Mouse (Mus musculus) forebrain, postnatal 0 days (tissue): ENCODE data around the gene Glis2. TPM values are rescaled to one million over a fixed set of nuclear protein-coding genes. Genes with fewer than 3 reads are reported as not detected.
"Not testable (repeated sequence)": the region's sequence is repeated elsewhere in the genome, so short reads cannot be mapped to it uniquely, and the experiment has no call there.

Experiments
- ATAC-seq: fragments of 200-750 bp; cut with Nextera tagmentation; 2 replicates; pipeline ENCODE4 v1.8.0; 2017; ENCODE audit warnings: mild to moderate bottlenecking, moderate library complexity
- DNase-seq: peaks from one replicate; pipeline ENCODE4 v3.0.0-alpha.2; 2015
- H3K27ac ChIP-seq: fragments of 300-500 bp; sonication (generic); 2 replicates; pipeline ENCODE4 v1.5.1; 2014; ENCODE audit warnings: low read depth, mild to moderate bottlenecking, antibody characterized with exemption, low read length, moderate library complexity, mixed read lengths
- H3K27me3 ChIP-seq: fragments of 300-500 bp; sonication (generic); 2 replicates; pipeline ENCODE4 v1.6.1; 2014; ENCODE audit warnings: mild to moderate bottlenecking, low read length, mixed read lengths; ENCODE audit not compliant: insufficient read depth
- H3K36me3 ChIP-seq: fragments of 300-500 bp; sonication (generic); 2 replicates; pipeline ENCODE4 v1.6.1; 2014; ENCODE audit warnings: mild to moderate bottlenecking, moderate library complexity; ENCODE audit not compliant: insufficient read depth
- H3K4me1 ChIP-seq: fragments of 300-500 bp; sonication (generic); 2 replicates; pipeline ENCODE4 v1.6.1; 2014; ENCODE audit warnings: antibody characterized with exemption; ENCODE audit not compliant: insufficient read depth
- H3K4me2 ChIP-seq: fragments of 300-500 bp; sonication (generic); 2 replicates; pipeline ENCODE4 v1.6.1; 2014; ENCODE audit warnings: low read depth, mild to moderate bottlenecking, moderate library complexity
- H3K4me3 ChIP-seq: fragments of 300-500 bp; sonication (generic); 2 replicates; pipeline ENCODE4 v1.5.1; 2014; ENCODE audit warnings: low read depth, low read length, mixed read lengths
- H3K9ac ChIP-seq: fragments of 300-500 bp; sonication (generic); 2 replicates; pipeline ENCODE4 v1.6.1; 2014; ENCODE audit warnings: mild to moderate bottlenecking
- H3K9me3 ChIP-seq: fragments of 300-500 bp; sonication (generic); 2 replicates; pipeline ENCODE4 v1.6.1; 2016; ENCODE audit warnings: low read length
- CTCF ChIP-seq: sonication (generic); IDR thresholded peaks from 2 replicates; pipeline ENCODE4 v1.5.1; 2016; ENCODE audit warnings: antibody characterized with exemption, control low read depth, low read depth
- whole genome bisulfite sequencing: fragments of 180-500 bp; shearing (Covaris S2); extraction: QIAGEN DNeasy Blood & Tissue Kit; methylation state at CpG from one replicate; pipeline ENCODE4 v1.1.7; 2014; 5-methylcytosine and 5-hydroxymethylcytosine counted together
- polyA plus RNA-seq: library from polyadenylated mRNA; unstranded; fragments of >200 nt; fragmentation: Nextera tagmentation; extraction: Ambion mirVana; gene quantifications from 2 replicates; pipeline ENCODE4 v1.2.1, GENCODE M21; 2015
- total RNA-seq: library from RNA; depleted of rRNA; stranded (reverse); fragments of >200 nt; gene quantifications from 2 replicates; pipeline ENCODE4 v1.2.3, GENCODE M21; 2014

Gene Glis2
- total and polyA plus RNA-seq, 2 experiments from 2014 or later: 11.6 to 15.2 TPM

- Histone ChIP-seq H3K9ac (no peak overlapping the region), H3K36me3 (no peaks in the 10 kb centered on the region), H3K4me3 (no peak overlapping the region), H3K9me3 (no peaks in the 10 kb centered on the region), H3K27ac (no peak overlapping the region), H3K4me2 (no peak overlapping the region), H3K27me3 (no peaks in the 10 kb centered on the region), H3K4me1 (no peaks in the 10 kb centered on the region)
- no peak for TF ChIP-seq CTCF
- DNase-seq (no peak), ATAC-seq (no peak)
- WGBS: 82% methylated on average over 7 of the region's 7 CpGs
These were observed 15.9 kb upstream of the Glis2 start for GRCm38 (mm10) chr16:4578630-4579029.

GRCm38 (mm10) chr16:4581179-4581578 lies 13.3 kb upstream of the Glis2 start:
- ATAC-seq, DNase-seq, H3K9me3 ChIP-seq, H3K4me3 ChIP-seq, H3K9ac ChIP-seq, H3K27ac ChIP-seq, H3K4me2 ChIP-seq, H3K27me3 ChIP-seq, H3K4me1 ChIP-seq, H3K36me3 ChIP-seq: not testable (repeated sequence)
- WGBS: 95% methylated on average over 3 of the region's 4 CpGs

GRCm38 (mm10) chr16:4583807-4584206 lies 10.7 kb upstream of the Glis2 start:
- TF ChIP-seq CTCF: no peak
- Histone ChIP-seq H3K4me1 (peaks cover 7% of the 10 kb centered on the region; the same call in 1 of the 2 replicates), H3K36me3 (no peaks in the 10 kb centered on the region), H3K9ac (no peak overlapping the region), H3K9me3 (no peaks in the 10 kb centered on the region), H3K4me2 (no peak overlapping the region), H3K27me3 (no peaks in the 10 kb centered on the region), H3K4me3 (no peak overlapping the region), H3K27ac (no peak overlapping the region)
- ATAC-seq (no peak), DNase-seq (no peak)
- 82% methylated on average over 3 of the region's 3 CpGs for WGBS

DNA sequence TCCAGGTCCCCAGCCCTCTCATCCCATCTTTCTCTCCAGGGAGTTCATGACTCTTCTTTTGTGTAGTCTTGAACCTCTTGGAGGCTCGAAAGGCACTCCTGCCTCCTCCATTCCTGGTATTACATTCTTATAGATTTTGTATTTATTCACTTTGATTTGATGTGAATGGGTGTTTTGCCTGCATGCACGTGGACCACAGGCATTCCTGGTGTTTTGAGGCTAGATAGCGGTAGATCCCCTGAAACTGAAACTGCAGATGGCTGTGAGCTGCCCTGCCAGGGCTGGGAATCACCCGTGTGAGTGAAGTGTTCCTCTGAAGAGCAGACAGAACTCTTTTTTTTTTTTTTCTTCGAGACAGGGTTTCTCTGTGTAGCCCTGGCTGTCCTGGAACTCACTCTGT lies 10.1 kb upstream of the Glis2 start:
- Histone ChIP-seq H3K4me2 (no peak overlapping the region), H3K27ac (no peak overlapping the region), H3K4me3 (no peak overlapping the region), H3K36me3 (no peaks in the 10 kb centered on the region), H3K9me3 (no peaks in the 10 kb centered on the region), H3K4me1 (peaks cover 7% of the 10 kb centered on the region; the same call in 1 of the 2 replicates), H3K9ac (no peak overlapping the region), H3K27me3 (no peaks in the 10 kb centered on the region)
- no peak for DNase-seq
- TF ChIP-seq CTCF: no peak
- ATAC-seq: no peak
- 79% methylated on average over 5 of the region's 5 CpGs for WGBS

- H3K36me3 ChIP-seq: no peaks in the 10 kb centered on the region
- H3K4me3 ChIP-seq: peak overlapping the region; percentile 61
- peaks cover 7% of the 10 kb centered on the region; the same call in 1 of the 2 replicates for H3K4me1 ChIP-seq
- H3K4me2 ChIP-seq: peak overlapping the region; percentile 89
- H3K9me3 ChIP-seq: no peaks in the 10 kb centered on the region
- peak overlapping the region; percentile 66 for H3K27ac ChIP-seq
- ATAC-seq (peak; percentile 51), DNase-seq (no peak)
- H3K9ac ChIP-seq: peak overlapping the region; percentile 68
- 13% methylated on average over 14 of the region's 14 CpGs for WGBS
- no peak for TF ChIP-seq CTCF
- H3K27me3 ChIP-seq: no peaks in the 10 kb centered on the region
These were observed 8.6 kb upstream of the Glis2 start for GRCm38 (mm10) chr16:4585642-4586530.

DNA sequence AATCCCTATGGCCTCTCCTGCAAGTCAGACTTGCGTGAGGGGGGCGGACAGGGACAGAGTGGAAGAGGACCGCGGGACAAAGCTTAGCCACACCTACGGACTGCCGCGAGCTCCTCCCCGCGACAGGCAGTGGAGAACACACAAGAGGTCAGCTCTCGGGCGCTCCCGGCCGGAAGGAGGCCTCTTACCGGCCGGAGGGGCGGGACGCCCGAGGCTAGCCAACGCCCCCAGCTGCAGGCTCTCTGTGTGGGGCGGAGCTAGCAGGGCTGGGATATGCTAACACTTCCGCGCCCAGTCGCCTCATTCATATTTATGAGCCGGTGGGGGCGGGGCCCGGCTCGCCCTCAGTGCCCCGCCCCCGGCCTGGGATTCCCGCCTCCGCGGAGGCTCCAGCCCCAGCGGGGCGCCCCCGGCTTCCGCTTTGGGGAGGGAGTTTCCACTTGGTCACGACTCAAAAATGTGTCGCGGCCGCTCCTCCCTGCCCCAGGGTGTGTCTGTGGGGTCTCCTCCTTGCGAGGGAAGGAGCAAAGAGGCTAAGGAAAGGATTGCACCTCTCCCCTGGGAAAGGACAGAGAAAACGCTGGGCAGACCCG lies 7.9 kb upstream of the Glis2 start:
- H3K9me3 ChIP-seq: no peaks in the 10 kb centered on the region
- peaks cover 7% of the 10 kb centered on the region; the same call in 1 of the 2 replicates for H3K4me1 ChIP-seq
- peak; percentile 97 for ATAC-seq
- H3K27ac ChIP-seq: peak overlapping the region; percentile 66
- no peaks in the 10 kb centered on the region for H3K36me3 ChIP-seq
- DNase-seq: peak; percentile 90
- peak overlapping the region; percentile 61 for H3K4me3 ChIP-seq
- 1% methylated on average over 40 of the region's 43 CpGs for WGBS
- H3K9ac ChIP-seq: peak overlapping the region; percentile 68
- peak overlapping the region; percentile 89 for H3K4me2 ChIP-seq
- H3K27me3 ChIP-seq: no peaks in the 10 kb centered on the region
- TF ChIP-seq CTCF: no peak

GRCm38 (mm10) chr16:4587516-4588210 lies 6.8 kb upstream of the Glis2 start:
- WGBS: 39% methylated on average over 5 of the region's 5 CpGs
- no peaks in the 10 kb centered on the region for H3K27me3 ChIP-seq
- no peaks in the 10 kb centered on the region for H3K9me3 ChIP-seq
- H3K4me1 ChIP-seq: peaks cover 11% of the 10 kb centered on the region; the same call in 1 of the 2 replicates
- H3K9ac ChIP-seq: no peak overlapping the region
- no peak overlapping the region for H3K4me2 ChIP-seq
- no peak for TF ChIP-seq CTCF
- ATAC-seq: no peak
- H3K36me3 ChIP-seq: no peaks in the 10 kb centered on the region
- no peak overlapping the region for H3K4me3 ChIP-seq
- H3K27ac ChIP-seq: peak overlapping the region; percentile 50
- DNase-seq: peak; percentile 13
